Mouse (Mus musculus) layer of hippocampus, adult 2 months (tissue): ENCODE measurements at regions not wholly inside any gene's neighbourhood (a gene's known extent, or its start where the extent isn't known, plus 50 kb on each side); places are given as distances from the start of the nearest gene placed in this dataset.

Experiments
- DNase-seq, 2 experiments: peaks; one replicate each; pipeline ENCODE4 v3.0.0; 2022; ENCODE audit warnings: low spot score in 2 of 2
- H3K27ac ChIP-seq: fragments of 200-600 bp; 2 replicates; pipeline ENCODE4 v1.8.1; 2022
- H3K4me3 ChIP-seq: fragments of 200-600 bp; 2 replicates; pipeline ENCODE4 v1.8.1; 2022; ENCODE audit warnings: mild to moderate bottlenecking
- CTCF ChIP-seq: fragments of 200-600 bp; conservative IDR thresholded peaks from 2 replicates; pipeline ENCODE4 v1.8.1; 2022; ENCODE audit warnings: antibody characterized with exemption, mild to moderate bottlenecking, moderate library complexity

- Histone ChIP-seq H3K27ac (no peak overlapping the region), H3K4me3 (no peak overlapping the region)
- DNase-seq = no peak
- no peak for TF ChIP-seq CTCF
Observed at GRCm38 (mm10) chr16:87102057-87102456, 251.9 kb upstream of the N6amt1 start.

DNA sequence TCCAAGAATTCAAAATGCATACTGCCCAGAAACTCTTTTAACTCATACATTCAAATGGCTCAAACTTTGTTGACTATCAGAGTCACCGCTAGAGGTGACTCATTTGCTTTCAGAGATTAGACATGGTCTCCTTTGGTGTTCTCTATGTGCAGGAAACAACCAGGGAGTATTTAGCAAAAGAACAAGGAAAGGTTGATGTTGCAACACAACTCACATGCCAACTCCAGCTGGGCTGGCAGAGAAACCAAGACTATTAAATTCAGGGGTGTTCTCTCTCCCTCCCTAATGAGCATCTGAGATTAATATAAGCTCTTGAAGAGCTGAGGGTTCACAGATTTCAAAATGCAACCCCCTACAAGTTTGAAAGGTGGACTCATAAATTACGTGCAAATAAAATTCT is 262.0 kb upstream of the N6amt1 start:
- Histone ChIP-seq H3K4me3 (no peak overlapping the region), H3K27ac (no peak overlapping the region)
- no peak for TF ChIP-seq CTCF
- no peak for DNase-seq

GRCm38 (mm10) chr16:87089322-87089721 is 264.7 kb upstream of the N6amt1 start:
- no peak overlapping the region for H3K4me3 ChIP-seq
- no peak for TF ChIP-seq CTCF
- H3K27ac ChIP-seq = no peak overlapping the region
- DNase-seq = peak in 1 of 2 experiments; percentile 1

DNA sequence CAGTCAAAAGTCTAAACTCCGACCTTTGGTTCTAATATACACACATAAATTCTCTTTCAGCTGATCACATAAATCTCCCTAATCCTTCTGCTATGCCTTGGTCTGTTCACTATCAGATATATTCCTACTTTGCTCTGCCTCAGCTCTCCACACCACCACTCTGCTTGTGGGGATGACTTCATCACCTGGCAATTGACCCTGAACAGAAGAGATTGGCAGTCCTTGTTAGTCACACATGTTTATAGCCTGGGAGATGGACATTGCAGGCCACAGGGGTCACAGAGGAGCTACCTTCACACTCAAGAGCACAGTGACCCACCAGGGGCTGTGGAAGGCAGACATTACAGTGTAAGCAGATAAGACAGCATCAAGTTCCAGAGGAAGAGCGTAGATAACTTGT is 270.5 kb upstream of the N6amt1 start:
- TF ChIP-seq CTCF = no peak
- H3K4me3 ChIP-seq = no peak overlapping the region
- DNase-seq = no peak
- no peak overlapping the region for H3K27ac ChIP-seq

DNA sequence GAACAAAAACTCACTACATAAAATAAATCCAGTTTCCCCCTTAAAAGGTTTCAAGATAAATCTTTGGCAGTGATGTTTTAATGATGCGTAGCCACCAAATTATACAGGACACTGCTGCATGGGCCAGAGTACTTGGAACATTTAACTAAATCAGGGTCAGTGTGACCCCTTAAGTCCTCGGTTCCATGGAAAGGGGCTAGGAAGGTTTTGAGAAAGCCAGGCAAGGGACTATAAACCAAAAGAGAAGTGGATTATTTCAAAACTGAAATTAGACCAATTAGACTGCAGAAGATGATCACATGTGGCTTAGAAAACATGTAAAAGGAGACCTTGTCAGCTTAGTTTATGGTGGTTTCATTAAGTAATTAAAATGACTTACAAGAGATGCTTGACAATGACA is 276.6 kb upstream of the N6amt1 start:
- H3K4me3 ChIP-seq = no peak overlapping the region
- TF ChIP-seq CTCF = no peak
- no peak for DNase-seq
- no peak overlapping the region for H3K27ac ChIP-seq

- Histone ChIP-seq H3K4me3 (no peak overlapping the region), H3K27ac (no peak overlapping the region)
- no peak for DNase-seq
- no peak for TF ChIP-seq CTCF
Observed at GRCm38 (mm10) chr16:87069294-87069693, 284.7 kb upstream of the N6amt1 start.

- TF ChIP-seq CTCF = no peak
- Histone ChIP-seq H3K4me3 (no peak overlapping the region), H3K27ac (no peak overlapping the region)
- no peak for DNase-seq
Observed at GRCm38 (mm10) chr16:87067981-87068380, 286.0 kb upstream of the N6amt1 start.

DNA sequence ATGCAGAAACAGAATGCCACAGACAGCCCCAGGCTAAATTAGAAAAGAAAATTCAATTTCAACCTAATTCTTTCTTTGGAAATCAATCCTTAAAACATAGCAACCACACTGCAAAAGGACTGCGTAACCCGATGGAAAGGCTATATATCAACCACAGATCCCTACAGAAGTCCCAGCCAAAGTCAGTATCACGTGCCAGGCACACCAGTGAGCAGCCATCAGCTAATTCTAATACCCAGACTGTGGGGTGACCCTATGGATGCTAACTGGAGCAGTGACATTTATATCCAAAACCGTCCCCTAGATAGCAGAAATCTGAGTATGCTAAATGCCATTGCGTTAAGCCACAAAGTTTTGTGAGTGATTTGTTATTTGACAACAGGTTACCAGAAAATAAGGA is 286.5 kb upstream of the N6amt1 start:
- no peak for DNase-seq
- no peak for TF ChIP-seq CTCF

DNA sequence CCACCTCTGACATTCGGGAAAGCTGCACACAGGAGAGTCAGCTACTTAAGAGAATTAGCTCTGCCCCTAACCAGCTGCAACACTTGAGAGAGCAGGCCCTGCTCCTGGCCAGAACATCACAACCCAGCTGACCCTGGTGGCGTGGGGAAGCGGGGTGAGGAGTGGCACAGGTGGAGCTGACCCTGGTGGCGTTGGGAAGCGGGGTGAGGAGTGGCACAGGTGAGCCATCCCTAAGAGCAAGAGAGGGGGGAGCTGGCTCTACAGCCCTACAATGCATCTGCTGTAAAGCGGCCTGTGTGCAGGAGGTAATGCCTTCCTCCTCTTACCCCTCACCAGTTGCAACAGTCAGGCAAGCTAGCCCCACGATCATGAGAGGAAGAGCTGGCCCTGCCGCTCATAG is 293.5 kb upstream of the N6amt1 start:
- TF ChIP-seq CTCF = no peak
- DNase-seq = no peak
- Histone ChIP-seq H3K4me3 (no peak overlapping the region), H3K27ac (no peak overlapping the region)

More for the DNA sequence above, 286.5 kb upstream of the N6amt1 start:
- H3K4me3 ChIP-seq = no peak overlapping the region
- no peak overlapping the region for H3K27ac ChIP-seq

- DNase-seq = no peak
- TF ChIP-seq CTCF = no peak
- Histone ChIP-seq H3K27ac (no peak overlapping the region), H3K4me3 (no peak overlapping the region)
Observed at GRCm38 (mm10) chr16:87049741-87050383, 304.1 kb upstream of the N6amt1 start.

DNA sequence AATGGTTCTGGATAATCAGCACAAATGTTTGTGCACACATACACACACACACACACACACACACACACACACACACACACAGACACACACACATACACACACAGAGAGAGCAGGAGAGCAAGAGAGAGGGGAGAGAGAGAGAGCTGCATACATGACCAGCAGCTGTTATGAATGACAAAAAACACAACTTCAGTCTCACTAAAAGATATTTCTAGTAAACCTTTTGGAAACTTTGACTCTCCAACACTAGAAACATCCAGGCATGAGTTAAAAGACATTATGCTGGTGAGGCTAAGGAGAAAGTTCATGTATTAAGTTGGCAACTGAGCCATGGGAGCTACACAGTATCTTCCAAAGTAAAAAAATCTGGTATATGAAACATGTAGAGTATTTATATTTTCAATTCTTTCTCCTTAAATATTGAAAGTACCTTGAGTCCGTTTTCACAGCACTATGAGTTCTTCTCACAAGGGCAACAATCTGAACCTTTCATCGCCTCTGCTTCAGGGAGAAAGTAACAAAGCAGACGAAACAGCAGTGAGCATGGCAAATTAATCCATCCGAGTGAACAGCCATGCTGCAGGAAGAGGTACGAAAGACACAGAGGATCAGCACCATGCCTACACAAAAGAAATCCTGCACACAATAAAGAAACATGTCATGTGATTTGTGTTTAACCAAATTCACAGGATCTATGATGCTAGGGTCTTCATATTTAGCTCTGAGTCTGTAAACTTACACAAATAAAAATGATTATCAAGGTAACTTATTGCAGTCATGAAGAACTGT is 309.0 kb upstream of the N6amt1 start:
- no peak overlapping the region for H3K27ac ChIP-seq
- no peak for TF ChIP-seq CTCF
- DNase-seq = no peak
- H3K4me3 ChIP-seq = no peak overlapping the region

- Histone ChIP-seq H3K4me3 (no peak overlapping the region), H3K27ac (no peak overlapping the region)
- TF ChIP-seq CTCF = no peak
- DNase-seq = no peak
Observed at GRCm38 (mm10) chr16:87043689-87044088, 310.3 kb upstream of the N6amt1 start.

DNA sequence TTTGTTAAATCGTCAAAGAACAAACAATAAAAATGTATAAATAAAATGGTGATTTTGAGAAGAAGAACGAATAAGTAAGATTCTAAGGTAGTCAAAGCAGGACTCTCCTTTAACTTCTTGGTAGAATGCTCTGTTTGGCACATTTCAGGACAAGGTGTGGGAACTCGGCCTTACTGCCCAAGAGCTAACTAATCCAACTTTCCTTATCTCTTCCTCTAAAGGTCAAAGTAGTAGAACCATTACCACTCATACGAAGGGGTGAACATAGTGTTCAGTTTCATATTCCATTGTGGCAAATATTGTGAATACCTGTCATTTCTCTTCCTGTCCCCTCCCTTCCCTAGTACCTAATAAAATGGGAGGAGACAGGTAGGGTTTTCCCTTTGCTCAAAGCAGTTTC is 313.6 kb upstream of the N6amt1 start:
- H3K4me3 ChIP-seq = no peak overlapping the region
- no peak for TF ChIP-seq CTCF
- H3K27ac ChIP-seq = no peak overlapping the region
- no peak for DNase-seq

DNA sequence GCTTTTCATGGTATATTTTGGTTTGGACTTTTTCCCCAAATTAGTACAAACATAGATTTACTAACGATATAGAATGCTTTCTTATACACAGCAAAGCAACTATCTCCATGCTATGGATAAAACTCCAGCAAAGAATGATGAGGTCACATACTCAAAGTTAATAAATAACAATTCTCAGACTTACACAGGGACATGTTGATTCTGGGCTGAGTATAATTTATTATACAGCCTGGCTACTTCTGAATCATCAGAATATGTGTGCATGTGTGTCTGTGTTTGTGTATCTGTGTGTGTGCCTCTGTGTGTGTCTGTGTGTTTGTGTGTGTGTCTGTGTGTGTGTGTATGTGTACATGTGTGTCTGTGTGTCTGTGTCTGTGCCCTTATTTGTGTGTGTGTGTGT is 314.1 kb upstream of the N6amt1 start:
- no peak for TF ChIP-seq CTCF
- no peak for DNase-seq
- Histone ChIP-seq H3K4me3 (no peak overlapping the region), H3K27ac (no peak overlapping the region)
